Mouse (Mus musculus) gonadal fat pad, adult 2 months (tissue): ENCODE data around the gene Dyrk4. TPM values are rescaled to one million over a fixed set of nuclear protein-coding genes. Genes with fewer than 3 reads are reported as not detected.

Experiments
- DNase-seq: peaks from one replicate; pipeline ENCODE4 v3.0.0-alpha.2; 2012; ENCODE audit warnings: low read depth
- polyA plus RNA-seq: library from polyadenylated mRNA; depleted of rRNA; stranded (reverse); fragments of >200 nt; gene quantifications from 2 replicates; pipeline ENCODE4 v1.2.3, GENCODE M21; 2012; rRNA removed

The Dyrk4 gene
- polyA plus RNA-seq = 0.27 TPM in 1 of 2 replicates, not detected in the other

GRCm38 (mm10) chr6:126921111-126921881 is at the start of gene Dyrk4:
Gene Dyrk4, minus strand, starts transcription at chr6:126921839.
- no peak for DNase-seq

GRCm38 (mm10) chr6:126966241-126967026 is 44.8 kb upstream of the Dyrk4 start:
- DNase-seq = no peak

- DNase-seq = no peak
Measured at GRCm38 (mm10) chr6:126963426-126963825, 41.8 kb upstream of the Dyrk4 start.

- DNase-seq = no peak
Measured at GRCm38 (mm10) chr6:126962709-126963108, 41.1 kb upstream of the Dyrk4 start.

DNA sequence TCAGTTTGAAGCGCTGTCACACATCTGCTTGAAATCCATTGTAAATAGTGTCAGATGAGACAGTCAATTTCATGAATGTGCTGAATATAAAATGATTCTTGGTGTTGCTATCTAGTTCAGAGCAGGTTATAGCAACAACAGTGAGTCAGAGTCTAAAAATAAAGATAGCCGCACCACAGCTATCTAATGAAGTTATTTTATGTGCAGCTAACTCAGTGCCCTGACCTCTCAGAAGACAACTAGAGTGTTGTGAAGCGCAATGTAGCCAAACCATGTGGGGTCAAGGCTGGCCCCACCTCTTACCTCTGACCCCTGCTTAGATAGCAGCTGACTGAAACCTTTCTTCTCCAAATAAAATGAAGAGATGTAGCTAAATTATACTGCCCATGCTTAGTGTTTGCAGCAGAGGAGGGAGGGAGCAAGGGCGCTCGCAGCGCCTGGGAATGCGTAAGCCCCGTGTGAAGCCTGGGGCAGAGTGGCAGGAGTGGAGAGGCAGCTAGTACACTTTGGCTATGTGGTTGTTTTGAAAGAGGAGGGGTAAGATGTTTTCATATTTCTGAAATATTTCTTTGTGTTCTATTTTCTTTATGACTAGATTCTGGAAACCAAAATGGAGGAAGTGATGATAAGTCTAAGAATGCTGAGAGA is 39.9 kb upstream of the Dyrk4 start:
- DNase-seq = no peak

DNA sequence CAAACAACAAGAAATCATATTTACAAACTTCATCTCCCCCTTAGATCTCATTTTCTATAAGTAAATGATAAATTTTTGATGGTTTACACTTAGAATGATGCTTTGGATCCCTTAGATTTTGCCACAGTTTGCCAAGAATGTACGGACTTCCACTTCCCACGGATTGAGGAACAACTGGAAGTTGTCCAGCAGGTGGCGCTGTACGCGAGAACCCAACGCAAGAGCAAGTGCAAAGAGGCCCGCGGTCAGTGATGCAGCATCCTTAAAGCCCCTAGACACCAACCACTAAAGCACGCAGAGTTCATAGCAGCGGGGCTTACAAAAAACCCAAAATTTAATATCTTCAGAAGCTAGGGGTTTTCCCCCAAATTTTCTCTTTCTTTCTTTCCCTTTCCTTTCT is 34.1 kb upstream of the Dyrk4 start:
- DNase-seq = no peak

GRCm38 (mm10) chr6:126948336-126948735 is 26.7 kb upstream of the Dyrk4 start:
- no peak for DNase-seq

DNA sequence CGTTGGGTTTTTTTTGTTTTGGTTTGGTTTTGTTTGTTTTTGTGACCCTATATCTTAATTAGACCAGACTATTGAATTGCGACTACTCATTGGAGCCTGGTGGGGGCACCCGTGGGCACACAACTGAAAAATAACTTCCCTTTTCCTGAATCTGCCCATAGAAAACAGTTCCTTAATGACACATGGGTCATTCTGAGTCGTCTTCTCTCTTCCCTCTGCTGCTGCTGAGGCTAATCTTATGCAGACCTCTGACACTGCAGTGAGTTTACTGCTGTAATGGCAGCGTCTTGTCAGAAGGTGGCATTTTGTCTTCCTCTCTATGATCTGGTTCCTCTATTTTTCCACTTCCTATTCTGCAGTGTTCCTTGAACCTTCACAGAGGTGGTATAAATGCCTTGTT is 18.8 kb upstream of the Dyrk4 start:
- no peak for DNase-seq

DNA sequence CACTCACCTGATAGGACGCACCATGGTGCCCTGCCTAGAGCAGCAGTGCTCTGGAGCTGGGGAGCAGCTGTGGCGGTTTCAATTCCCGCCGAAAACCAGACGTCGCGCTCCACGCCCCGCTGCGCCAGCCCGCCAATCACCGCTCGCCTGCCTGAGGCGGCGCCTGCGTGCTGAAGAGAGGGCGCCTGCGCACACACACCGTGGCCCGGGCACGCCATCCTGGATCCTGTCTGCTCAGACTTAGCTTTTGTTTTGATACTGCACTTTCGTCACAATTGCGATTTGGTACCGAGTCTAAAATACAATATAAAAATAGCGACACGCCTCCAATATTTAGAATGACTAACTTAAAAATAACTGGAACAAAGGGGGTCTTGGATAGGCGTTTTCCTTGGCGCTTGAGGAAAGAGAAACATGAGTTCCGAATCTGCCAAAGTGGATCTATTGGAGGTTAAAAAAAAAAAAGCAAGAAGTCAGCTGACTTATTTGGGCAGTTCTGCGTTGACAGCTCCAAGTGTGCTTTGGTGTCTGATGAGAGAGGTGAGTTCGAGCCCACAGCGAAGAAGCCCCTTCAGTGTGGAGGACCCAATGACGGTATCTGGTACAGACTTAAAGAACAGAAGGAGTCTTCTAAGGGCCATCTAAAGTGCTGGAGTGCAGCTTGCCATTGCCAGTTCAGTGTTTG is 18.0 kb upstream of the Dyrk4 start, which contains the start of the genes Rad51ap1 and D6Wsu163e:
TSS of gene Rad51ap1 (minus strand) at position 101 of the 685 bp plus-strand sequence.
TSS of gene D6Wsu163e (plus strand) at position 476 of the 685 bp plus-strand sequence.
- DNase-seq = peak; percentile 66

- DNase-seq = no peak
Measured at GRCm38 (mm10) chr6:126938853-126939486, 17.3 kb upstream of the Dyrk4 start.

- no peak for DNase-seq
Measured at GRCm38 (mm10) chr6:126938047-126938446, 16.4 kb upstream of the Dyrk4 start.

DNA sequence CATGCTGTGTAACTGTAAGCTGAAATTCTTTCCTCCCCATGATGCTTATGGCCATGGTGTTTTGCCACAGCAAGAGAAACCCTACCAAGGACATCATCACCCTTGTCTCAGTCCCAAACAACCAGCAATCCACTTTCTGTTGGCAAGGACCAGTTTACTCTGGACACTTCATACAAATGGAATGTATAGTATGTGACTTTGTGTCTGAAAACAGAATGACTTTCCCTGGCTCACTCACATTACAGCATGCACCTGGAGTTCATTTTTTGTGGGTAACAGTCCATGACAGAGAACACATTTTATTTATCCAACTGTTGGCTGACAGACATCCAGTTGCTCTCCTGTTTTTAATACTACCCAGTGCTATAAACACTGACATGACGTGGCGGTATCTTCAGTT is 11.3 kb upstream of the Dyrk4 start:
- no peak for DNase-seq

DNA sequence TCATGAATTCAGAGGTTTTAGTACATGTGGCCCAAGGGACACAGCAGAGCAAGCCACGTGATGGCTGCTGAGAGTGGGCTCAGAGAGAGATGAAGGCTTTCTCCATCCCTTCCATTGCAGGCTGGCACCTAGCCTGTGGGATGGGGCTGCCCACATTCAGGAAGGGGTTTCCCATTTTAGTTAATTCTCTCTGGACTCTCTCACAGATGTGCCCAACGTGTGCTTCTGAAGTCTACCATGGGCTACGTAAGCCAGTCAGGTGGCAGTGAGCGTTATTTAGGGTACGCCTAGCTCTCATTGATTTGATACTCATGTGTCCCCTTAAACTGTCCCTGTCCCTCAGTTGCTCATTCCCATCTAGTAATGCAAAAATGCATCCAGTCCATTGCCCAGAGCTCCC is 6.7 kb downstream of the Dyrk4 start:
- DNase-seq = no peak

- DNase-seq = no peak
Measured at GRCm38 (mm10) chr6:126910727-126911126, 10.9 kb downstream of the Dyrk4 start.

DNA sequence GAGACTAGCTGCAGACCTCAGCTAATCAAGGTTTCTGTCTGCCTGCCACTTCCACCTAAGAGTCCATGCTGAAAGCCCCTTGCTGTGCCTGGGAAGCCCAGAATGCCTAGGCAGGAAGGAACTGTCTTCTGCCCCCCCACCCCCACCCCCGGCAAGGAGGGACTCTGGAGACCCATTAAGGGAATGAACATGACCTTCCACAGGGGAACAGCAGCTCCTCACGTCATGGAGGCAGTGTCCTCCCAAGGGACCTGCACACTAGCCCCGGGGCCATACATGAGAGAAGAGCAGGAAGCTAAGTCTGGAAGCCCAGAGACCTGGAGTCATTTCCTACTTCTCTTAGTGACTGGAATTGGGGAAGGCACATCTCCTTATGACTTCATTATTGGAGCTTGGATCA is 13.8 kb downstream of the Dyrk4 start:
- no peak for DNase-seq

GRCm38 (mm10) chr6:126907378-126907777 is 14.3 kb downstream of the Dyrk4 start:
- DNase-seq = no peak

- no peak for DNase-seq
Measured at GRCm38 (mm10) chr6:126877118-126877517, 44.5 kb downstream of the Dyrk4 start.

- DNase-seq = no peak
Measured at GRCm38 (mm10) chr6:126852881-126853280, 68.8 kb downstream of the Dyrk4 start, which contains the start of gene Akap3. Gene Akap3, plus strand, starts transcription at chr6:126853098.

GRCm38 (mm10) chr6:126848712-126849704 is 72.6 kb downstream of the Dyrk4 start, which contains the start of gene Ndufa9:
Gene Ndufa9, minus strand, starts transcription at chr6:126849136.
- DNase-seq = peak; percentile 54

- no peak for DNase-seq
Measured at GRCm38 (mm10) chr6:126836628-126837027, 85.0 kb downstream of the Dyrk4 start.
